Mouse (Mus musculus): ENCODE data around the gene Nckipsd. TPM values are rescaled to one million over a fixed set of nuclear protein-coding genes. Genes with fewer than 3 reads are reported as not detected.

The Nckipsd gene
- total and polyA plus RNA-seq, 3 experiments = 7.8 to 16.8 (median 8.9) TPM

DNA sequence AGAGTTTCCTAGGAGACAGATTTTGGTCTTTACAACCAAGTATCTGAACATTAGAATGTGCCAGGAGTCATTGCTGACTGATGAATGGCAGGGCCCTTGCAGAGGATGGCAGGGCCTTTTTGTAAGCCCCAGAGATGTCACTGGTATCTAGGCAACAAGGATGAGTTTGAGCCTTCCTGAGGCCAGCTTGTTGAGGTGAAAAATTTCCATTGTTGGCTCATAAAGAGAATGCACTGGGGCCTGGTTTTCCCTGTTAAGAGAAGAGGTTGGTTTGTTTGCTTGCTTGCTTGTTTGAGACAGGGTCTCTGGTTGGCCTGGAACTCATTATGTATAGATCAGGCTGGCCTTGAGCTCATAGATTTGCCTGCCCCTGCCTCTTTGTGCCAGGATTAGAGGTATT lies 22.8 kb upstream of the Nckipsd start:
- no peak overlapping the region for H3K9ac ChIP-seq (ENCODE audit: low read depth, low read length)
- no peak overlapping the region; the same call in 1 of the 2 replicates for H3K27ac ChIP-seq
- intact Hi-C loops (cut with DNase I) = loop anchor here (1.0 kb wide), 1 partner anchor 22 kb away; no protein-coding TSS in a partner anchor
- peaks cover 5% of the 10 kb centered on the region for H3K79me2 ChIP-seq (replicated peaks; ENCODE audit: control insufficient read depth, insufficient read depth, low read length)
- no peak for TF ChIP-seq EP300 (IDR thresholded peaks at IDR 0.05; ENCODE audit: insufficient read depth, low read depth, low read length)
- no peak for TF ChIP-seq POLR2A (IDR thresholded peaks at IDR 0.05; ENCODE audit: insufficient read depth, low read depth, low read length)
- TF ChIP-seq CTCF (IDR thresholded peaks at IDR 0.05) = no peak
- H3K4me1 ChIP-seq (ENCODE audit: control insufficient read depth, insufficient read depth, low read length) = peaks cover 15% of the 10 kb centered on the region
- DNase-seq = no peak
- H3K27me3 ChIP-seq (ENCODE audit: control insufficient read depth, insufficient read depth, low read length) = no peaks in the 10 kb centered on the region
- no peak overlapping the region for H3K4me3 ChIP-seq
- peaks cover 28% of the 10 kb centered on the region for H3K36me3 ChIP-seq (ENCODE audit: control insufficient read depth, insufficient read depth, low read length)

DNA sequence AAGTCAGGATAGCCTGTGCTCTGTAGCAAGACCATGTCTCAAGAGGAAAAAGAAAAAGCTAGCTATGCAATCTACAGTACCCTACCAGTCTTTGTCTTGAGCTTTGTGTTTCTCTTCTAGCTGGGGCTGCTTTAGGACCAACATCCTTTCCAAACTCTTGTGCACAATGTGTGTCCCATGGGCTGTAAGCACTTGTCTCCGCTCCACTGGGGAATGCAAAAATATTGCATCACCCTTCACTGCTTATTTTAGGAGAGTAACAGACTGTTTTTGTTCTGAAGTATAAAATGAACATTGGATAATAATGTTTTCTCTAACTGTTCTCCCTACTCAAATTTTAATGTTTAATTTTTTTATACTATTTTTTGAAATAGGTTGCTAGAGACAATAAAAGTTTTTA lies 21.7 kb upstream of the Nckipsd start:
- H3K4me1 ChIP-seq (ENCODE audit: control insufficient read depth, insufficient read depth, low read length) = peaks cover 16% of the 10 kb centered on the region
- intact Hi-C loops (cut with DNase I) = no loop called here
- peaks cover 30% of the 10 kb centered on the region for H3K36me3 ChIP-seq (ENCODE audit: control insufficient read depth, insufficient read depth, low read length)
- peak overlapping the region; percentile 20 for H3K27ac ChIP-seq
- no peak for TF ChIP-seq CTCF (IDR thresholded peaks at IDR 0.05)
- TF ChIP-seq EP300 (IDR thresholded peaks at IDR 0.05; ENCODE audit: insufficient read depth, low read depth, low read length) = no peak
- TF ChIP-seq POLR2A (IDR thresholded peaks at IDR 0.05; ENCODE audit: insufficient read depth, low read depth, low read length) = no peak
- no peak overlapping the region for H3K9ac ChIP-seq (ENCODE audit: low read depth, low read length)
- H3K27me3 ChIP-seq (ENCODE audit: control insufficient read depth, insufficient read depth, low read length) = no peaks in the 10 kb centered on the region
- whole genome bisulfite sequencing = 36% methylated on average over 1 of the region's 1 CpGs
- H3K4me3 ChIP-seq = no peak overlapping the region
- no peak for DNase-seq
- peaks cover 6% of the 10 kb centered on the region for H3K79me2 ChIP-seq (replicated peaks; ENCODE audit: control insufficient read depth, insufficient read depth, low read length)

DNA sequence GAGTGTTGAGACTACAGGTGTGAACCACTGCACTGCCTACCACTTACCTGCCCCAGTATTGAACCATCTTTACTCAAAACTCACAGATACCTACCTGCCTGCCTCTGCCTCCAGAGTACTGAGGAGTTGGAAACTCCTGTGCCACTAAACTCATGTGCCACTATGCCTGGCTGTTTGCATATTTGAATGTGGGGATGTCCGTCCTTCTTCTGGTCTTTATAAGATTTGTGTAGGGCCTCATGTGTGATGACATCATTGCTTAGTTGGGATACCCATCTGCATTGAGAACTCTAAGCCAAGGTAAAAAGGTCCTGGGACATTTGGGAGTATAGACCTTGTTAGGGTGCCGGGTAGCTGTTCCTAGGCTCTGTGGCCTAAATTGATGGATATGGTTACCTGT lies 21.1 kb upstream of the Nckipsd start:
- Histone ChIP-seq H3K9ac (ENCODE audit: low read depth, low read length) (no peak overlapping the region), H3K79me2 (replicated peaks; ENCODE audit: control insufficient read depth, insufficient read depth, low read length) (peaks cover 9% of the 10 kb centered on the region), H3K4me3 (no peak overlapping the region), H3K27ac (peak overlapping the region; percentile 20), H3K27me3 (ENCODE audit: control insufficient read depth, insufficient read depth, low read length) (no peaks in the 10 kb centered on the region), H3K4me1 (ENCODE audit: control insufficient read depth, insufficient read depth, low read length) (peaks cover 19% of the 10 kb centered on the region), H3K36me3 (ENCODE audit: control insufficient read depth, insufficient read depth, low read length) (peaks cover 30% of the 10 kb centered on the region)
- no peak for DNase-seq
- intact Hi-C loops (cut with DNase I) = no loop called here
- 87% methylated on average over 2 of the region's 2 CpGs for WGBS
- TF ChIP-seq POLR2A (IDR thresholded peaks at IDR 0.05; ENCODE audit: insufficient read depth, low read depth, low read length) (no peak), EP300 (IDR thresholded peaks at IDR 0.05; ENCODE audit: insufficient read depth, low read depth, low read length) (no peak), CTCF (IDR thresholded peaks at IDR 0.05) (no peak)

DNA sequence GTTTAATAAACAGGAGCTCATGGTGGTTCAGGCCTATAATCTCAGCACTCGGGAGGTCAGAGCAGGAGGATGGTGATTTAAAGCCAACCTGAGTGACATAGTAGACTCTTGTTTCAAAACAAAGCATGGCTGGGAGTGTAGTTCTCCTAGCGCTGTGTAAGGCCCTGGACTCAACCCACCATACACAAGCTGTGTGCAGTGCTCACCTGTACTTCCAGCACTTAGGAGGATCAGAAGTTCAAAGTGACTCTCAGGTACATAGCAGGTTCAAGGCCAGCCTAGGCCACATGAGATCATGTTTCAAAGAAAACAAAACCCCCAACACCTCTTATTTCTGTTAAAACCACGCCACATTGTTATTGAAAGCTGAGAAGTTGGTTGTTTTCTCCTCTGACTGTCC lies 19.5 kb upstream of the Nckipsd start:
- Histone ChIP-seq H3K79me2 (replicated peaks; ENCODE audit: control insufficient read depth, insufficient read depth, low read length) (peaks cover 9% of the 10 kb centered on the region), H3K27me3 (ENCODE audit: control insufficient read depth, insufficient read depth, low read length) (no peaks in the 10 kb centered on the region), H3K36me3 (ENCODE audit: control insufficient read depth, insufficient read depth, low read length) (peaks cover 32% of the 10 kb centered on the region), H3K4me1 (ENCODE audit: control insufficient read depth, insufficient read depth, low read length) (peaks cover 24% of the 10 kb centered on the region), H3K9ac (ENCODE audit: low read depth, low read length) (no peak overlapping the region), H3K27ac (no peak overlapping the region), H3K4me3 (no peak overlapping the region)
- DNase-seq = no peak
- intact Hi-C loops (cut with DNase I) = no loop called here
- TF ChIP-seq CTCF (IDR thresholded peaks at IDR 0.05) = no peak
- TF ChIP-seq POLR2A (IDR thresholded peaks at IDR 0.05; ENCODE audit: insufficient read depth, low read depth, low read length) = no peak
- no peak for TF ChIP-seq EP300 (IDR thresholded peaks at IDR 0.05; ENCODE audit: insufficient read depth, low read depth, low read length)
- 77% methylated on average over 3 of the region's 3 CpGs for WGBS

DNA sequence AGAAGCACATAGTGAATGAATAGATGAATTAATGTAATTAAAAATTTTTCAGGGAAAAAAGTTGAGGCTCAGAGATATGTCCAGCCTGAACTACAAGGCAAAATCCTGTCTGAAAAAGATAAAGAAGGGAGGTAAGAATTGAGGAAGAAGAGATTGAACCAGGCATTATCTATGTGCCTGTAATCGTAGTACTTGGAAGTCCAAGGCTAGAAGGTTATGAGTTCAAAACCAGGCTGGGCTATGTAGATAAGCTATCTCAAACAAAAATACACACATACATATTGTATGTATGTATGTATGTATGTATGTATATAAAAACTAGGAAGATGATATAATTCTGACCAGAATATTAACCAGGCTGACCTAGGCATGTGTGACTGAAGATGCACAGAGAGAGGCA lies 15.9 kb upstream of the Nckipsd start:
- H3K27ac ChIP-seq = no peak overlapping the region
- H3K4me1 ChIP-seq (ENCODE audit: control insufficient read depth, insufficient read depth, low read length) = peaks cover 18% of the 10 kb centered on the region
- no peak for TF ChIP-seq POLR2A (IDR thresholded peaks at IDR 0.05; ENCODE audit: insufficient read depth, low read depth, low read length)
- TF ChIP-seq CTCF (IDR thresholded peaks at IDR 0.05) = no peak
- H3K79me2 ChIP-seq (replicated peaks; ENCODE audit: control insufficient read depth, insufficient read depth, low read length) = peaks cover 11% of the 10 kb centered on the region
- no peak overlapping the region for H3K9ac ChIP-seq (ENCODE audit: low read depth, low read length)
- peaks cover 28% of the 10 kb centered on the region for H3K36me3 ChIP-seq (ENCODE audit: control insufficient read depth, insufficient read depth, low read length)
- no peaks in the 10 kb centered on the region for H3K27me3 ChIP-seq (ENCODE audit: control insufficient read depth, insufficient read depth, low read length)
- WGBS = 49% methylated on average over 1 of the region's 1 CpGs
- intact Hi-C loops (cut with DNase I) = no loop called here
- no peak for DNase-seq
- no peak overlapping the region for H3K4me3 ChIP-seq

DNA sequence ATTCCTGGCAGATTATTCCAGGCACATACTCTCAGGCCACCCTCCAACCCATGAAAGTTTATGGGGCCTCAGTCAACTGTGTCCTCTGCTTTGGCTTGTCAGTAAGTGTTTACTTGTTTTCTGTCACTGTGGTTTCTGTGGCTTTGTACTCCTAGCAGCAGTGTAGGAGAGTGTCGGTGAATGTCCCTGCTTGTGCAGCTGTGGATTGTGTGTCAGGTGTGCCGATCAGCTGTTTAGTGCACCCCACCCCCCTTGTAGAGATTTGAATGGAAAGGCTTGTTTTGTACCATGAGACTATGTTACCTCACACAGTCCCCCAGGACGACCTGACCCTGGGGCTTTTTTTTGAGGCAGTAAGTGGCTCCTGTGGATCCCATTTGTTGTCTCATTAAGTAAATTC lies 15.4 kb upstream of the Nckipsd start:
- Histone ChIP-seq H3K79me2 (replicated peaks; ENCODE audit: control insufficient read depth, insufficient read depth, low read length) (peaks cover 10% of the 10 kb centered on the region), H3K9ac (ENCODE audit: low read depth, low read length) (no peak overlapping the region), H3K27ac (no peak overlapping the region), H3K4me1 (ENCODE audit: control insufficient read depth, insufficient read depth, low read length) (peaks cover 17% of the 10 kb centered on the region), H3K4me3 (no peak overlapping the region), H3K27me3 (ENCODE audit: control insufficient read depth, insufficient read depth, low read length) (no peaks in the 10 kb centered on the region), H3K36me3 (ENCODE audit: control insufficient read depth, insufficient read depth, low read length) (peaks cover 30% of the 10 kb centered on the region)
- no peak for DNase-seq
- intact Hi-C loops (cut with DNase I) = no loop called here
- 48% methylated on average over 3 of the region's 3 CpGs for WGBS
- TF ChIP-seq CTCF (IDR thresholded peaks at IDR 0.05) = no peak
- no peak for TF ChIP-seq POLR2A (IDR thresholded peaks at IDR 0.05; ENCODE audit: insufficient read depth, low read depth, low read length)
- TF ChIP-seq EP300 (IDR thresholded peaks at IDR 0.05; ENCODE audit: insufficient read depth, low read depth, low read length) = no peak

Data from heart, adult 2 months (tissue).